Mouse (Mus musculus): ENCODE results near the gene Ntrk3. TPM values are rescaled to one million over a fixed set of nuclear protein-coding genes. Genes with fewer than 3 reads are reported as not detected.

The Ntrk3 gene
- polyA plus RNA-seq, 1 experiment from 2014 or later, result 12.3 TPM

- no peak for DNase-seq (ENCODE audit: low spot score)
- no peak overlapping the region for H3K4me3 ChIP-seq (ENCODE audit: low read depth, low read length)
These were observed 6.4 kb downstream of the Ntrk3 start for GRCm38 (mm10) chr7:78731391-78731790.

DNA sequence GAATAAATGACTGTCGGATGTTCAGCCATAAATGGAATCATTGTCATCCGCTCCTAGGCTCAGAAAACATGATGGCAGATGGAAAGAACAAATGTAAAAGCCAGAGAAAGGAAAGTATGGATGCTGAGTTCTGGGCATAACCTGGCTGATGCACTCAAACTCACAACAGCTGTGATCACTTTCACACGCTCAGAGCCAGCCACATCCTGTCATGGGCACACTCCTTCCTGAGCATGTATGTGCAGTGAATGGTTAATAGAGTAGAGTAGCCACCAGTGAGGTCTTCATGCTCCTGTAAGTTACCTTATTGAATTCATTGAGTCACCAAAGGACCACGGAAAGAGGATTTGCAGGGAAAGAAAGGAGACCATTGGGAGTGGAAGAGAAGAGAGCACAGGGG is 13.2 kb downstream of the Ntrk3 start:
- DNase-seq (ENCODE audit: low spot score) (no peak), ATAC-seq (ENCODE audit: insufficient read depth, low FRiP score, low TSS enrichment) (no peak)
- Histone ChIP-seq H3K4me1 (ENCODE audit: control insufficient read depth, insufficient read depth, low read length) (no peaks in the 10 kb centered on the region), H3K27ac (ENCODE audit: low read depth, low read length) (no peak overlapping the region), H3K9me3 (ENCODE audit: control insufficient read depth, low read length) (no peaks in the 10 kb centered on the region), H3K36me3 (ENCODE audit: control insufficient read depth, insufficient read depth, low read length) (no peaks in the 10 kb centered on the region), H3K4me3 (ENCODE audit: low read depth, low read length) (no peak overlapping the region), H3K27me3 (ENCODE audit: control insufficient read depth, insufficient read depth, low read length) (no peaks in the 10 kb centered on the region), H3K4me2 (ENCODE audit: low read depth) (no peak overlapping the region), H3K9ac (ENCODE audit: low read length) (no peak overlapping the region)
- WGBS, result 82% methylated on average over 4 of the region's 4 CpGs

More at GRCm38 (mm10) chr7:78731391-78731790, 6.4 kb downstream of the Ntrk3 start:
- Histone ChIP-seq H3K9ac (ENCODE audit: low read length) (no peak overlapping the region), H3K36me3 (ENCODE audit: control insufficient read depth, insufficient read depth, low read length) (no peaks in the 10 kb centered on the region), H3K27ac (ENCODE audit: low read depth, low read length) (no peak overlapping the region), H3K27me3 (ENCODE audit: control insufficient read depth, insufficient read depth, low read length) (no peaks in the 10 kb centered on the region), H3K9me3 (ENCODE audit: control insufficient read depth, low read length) (no peaks in the 10 kb centered on the region), H3K4me1 (ENCODE audit: control insufficient read depth, insufficient read depth, low read length) (no peaks in the 10 kb centered on the region), H3K4me2 (ENCODE audit: low read depth) (no peak overlapping the region)
- ATAC-seq (ENCODE audit: insufficient read depth, low FRiP score, low TSS enrichment), result no peak
- WGBS, result 80% methylated on average over 8 of the region's 8 CpGs

DNA sequence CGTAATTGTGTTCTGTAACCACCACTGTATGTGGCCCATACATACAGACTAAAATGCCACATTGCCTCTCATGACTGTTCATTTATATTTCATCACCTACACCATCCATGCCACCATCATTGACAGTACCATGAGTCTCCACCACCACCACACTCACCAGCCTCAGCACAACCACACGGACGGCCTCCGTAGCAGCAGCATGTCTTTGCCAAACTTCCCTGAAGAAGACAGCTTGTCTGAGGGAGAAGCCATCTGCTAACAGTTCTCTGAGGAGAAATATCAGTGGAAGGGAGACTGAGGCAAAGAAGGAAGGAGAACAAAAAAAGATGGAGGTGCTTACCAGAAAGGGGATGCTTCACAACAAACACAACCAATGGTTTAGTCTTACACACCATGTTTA is 15.8 kb downstream of the Ntrk3 start:
- Histone ChIP-seq H3K27me3 (ENCODE audit: control insufficient read depth, insufficient read depth, low read length) (no peaks in the 10 kb centered on the region), H3K4me1 (ENCODE audit: control insufficient read depth, insufficient read depth, low read length) (no peaks in the 10 kb centered on the region), H3K36me3 (ENCODE audit: control insufficient read depth, insufficient read depth, low read length) (no peaks in the 10 kb centered on the region), H3K9ac (ENCODE audit: low read length) (no peak overlapping the region), H3K4me2 (ENCODE audit: low read depth) (no peak overlapping the region), H3K9me3 (ENCODE audit: control insufficient read depth, low read length) (no peaks in the 10 kb centered on the region), H3K4me3 (ENCODE audit: low read depth, low read length) (no peak overlapping the region), H3K27ac (ENCODE audit: low read depth, low read length) (no peak overlapping the region)
- WGBS, result 95% methylated on average over 4 of the region's 4 CpGs
- DNase-seq (ENCODE audit: low spot score) (no peak), ATAC-seq (ENCODE audit: insufficient read depth, low FRiP score, low TSS enrichment) (no peak)

GRCm38 (mm10) chr7:78720989-78721816 is 16.6 kb downstream of the Ntrk3 start:
- Histone ChIP-seq H3K9me3 (ENCODE audit: control insufficient read depth, low read length) (no peaks in the 10 kb centered on the region), H3K4me1 (ENCODE audit: control insufficient read depth, insufficient read depth, low read length) (no peaks in the 10 kb centered on the region), H3K27me3 (ENCODE audit: control insufficient read depth, insufficient read depth, low read length) (no peaks in the 10 kb centered on the region), H3K36me3 (ENCODE audit: control insufficient read depth, insufficient read depth, low read length) (no peaks in the 10 kb centered on the region), H3K27ac (ENCODE audit: low read depth, low read length) (no peak overlapping the region), H3K4me2 (ENCODE audit: low read depth) (no peak overlapping the region), H3K4me3 (ENCODE audit: low read depth, low read length) (no peak overlapping the region), H3K9ac (ENCODE audit: low read length) (no peak overlapping the region)
- 88% methylated on average over 9 of the region's 9 CpGs for WGBS
- DNase-seq (ENCODE audit: low spot score), result no peak
- no peak for ATAC-seq (ENCODE audit: insufficient read depth, low FRiP score, low TSS enrichment)

- Histone ChIP-seq H3K4me3 (ENCODE audit: low read depth, low read length) (no peak overlapping the region), H3K9ac (ENCODE audit: low read length) (no peak overlapping the region), H3K4me2 (ENCODE audit: low read depth) (no peak overlapping the region), H3K9me3 (ENCODE audit: control insufficient read depth, low read length) (no peaks in the 10 kb centered on the region), H3K27ac (ENCODE audit: low read depth, low read length) (no peak overlapping the region), H3K36me3 (ENCODE audit: control insufficient read depth, insufficient read depth, low read length) (no peaks in the 10 kb centered on the region), H3K27me3 (ENCODE audit: control insufficient read depth, insufficient read depth, low read length) (no peaks in the 10 kb centered on the region), H3K4me1 (ENCODE audit: control insufficient read depth, insufficient read depth, low read length) (no peaks in the 10 kb centered on the region)
- 82% methylated on average over 7 of the region's 7 CpGs for WGBS
- ATAC-seq (ENCODE audit: insufficient read depth, low FRiP score, low TSS enrichment) (no peak), DNase-seq (ENCODE audit: low spot score) (no peak)
These were observed 17.9 kb downstream of the Ntrk3 start for GRCm38 (mm10) chr7:78719795-78720460.

- DNase-seq (ENCODE audit: low spot score) (no peak), ATAC-seq (ENCODE audit: insufficient read depth, low FRiP score, low TSS enrichment) (no peak)
- WGBS, result 96% methylated on average over 5 of the region's 5 CpGs
- Histone ChIP-seq H3K27me3 (ENCODE audit: control insufficient read depth, insufficient read depth, low read length) (no peaks in the 10 kb centered on the region), H3K4me3 (ENCODE audit: low read depth, low read length) (no peak overlapping the region), H3K4me1 (ENCODE audit: control insufficient read depth, insufficient read depth, low read length) (no peaks in the 10 kb centered on the region), H3K36me3 (ENCODE audit: control insufficient read depth, insufficient read depth, low read length) (no peaks in the 10 kb centered on the region), H3K9ac (ENCODE audit: low read length) (no peak overlapping the region), H3K4me2 (ENCODE audit: low read depth) (no peak overlapping the region), H3K27ac (ENCODE audit: low read depth, low read length) (no peak overlapping the region), H3K9me3 (ENCODE audit: control insufficient read depth, low read length) (no peaks in the 10 kb centered on the region)
These were observed 18.7 kb downstream of the Ntrk3 start for GRCm38 (mm10) chr7:78719117-78719516.

GRCm38 (mm10) chr7:78718191-78718609 is 19.6 kb downstream of the Ntrk3 start:
- WGBS, result 86% methylated on average over 8 of the region's 8 CpGs
- no peak overlapping the region for H3K4me3 ChIP-seq (ENCODE audit: low read depth, low read length)
- H3K9ac ChIP-seq (ENCODE audit: low read length), result no peak overlapping the region
- no peak overlapping the region for H3K4me2 ChIP-seq (ENCODE audit: low read depth)
- ATAC-seq (ENCODE audit: insufficient read depth, low FRiP score, low TSS enrichment) (no peak), DNase-seq (ENCODE audit: low spot score) (no peak)
- H3K27me3 ChIP-seq (ENCODE audit: control insufficient read depth, insufficient read depth, low read length), result no peaks in the 10 kb centered on the region
- H3K9me3 ChIP-seq (ENCODE audit: control insufficient read depth, low read length), result no peaks in the 10 kb centered on the region
- H3K4me1 ChIP-seq (ENCODE audit: control insufficient read depth, insufficient read depth, low read length), result no peaks in the 10 kb centered on the region
- H3K27ac ChIP-seq (ENCODE audit: low read depth, low read length), result no peak overlapping the region
- no peaks in the 10 kb centered on the region for H3K36me3 ChIP-seq (ENCODE audit: control insufficient read depth, insufficient read depth, low read length)

DNA sequence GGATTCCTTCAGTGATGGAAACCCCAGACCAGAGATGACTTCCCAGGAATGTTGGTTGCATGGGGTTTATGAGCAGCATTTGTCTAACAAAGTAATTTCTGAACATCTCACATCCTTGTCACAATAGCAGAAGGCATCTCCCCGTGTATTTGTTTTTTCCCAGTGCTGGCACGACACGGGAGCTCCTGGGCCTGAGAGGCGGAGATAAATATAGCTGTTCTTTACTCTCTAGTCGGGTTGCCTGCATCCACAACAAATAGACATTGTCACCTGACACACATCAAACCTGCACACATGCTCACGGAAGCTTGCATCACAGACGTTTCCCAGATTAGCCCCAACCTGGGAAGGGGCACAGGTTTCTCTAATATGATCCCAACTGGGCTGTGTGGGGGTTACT is 30.1 kb downstream of the Ntrk3 start:
- Histone ChIP-seq H3K36me3 (ENCODE audit: control insufficient read depth, insufficient read depth, low read length) (no peaks in the 10 kb centered on the region), H3K4me1 (ENCODE audit: control insufficient read depth, insufficient read depth, low read length) (no peaks in the 10 kb centered on the region), H3K4me3 (ENCODE audit: low read depth, low read length) (no peak overlapping the region), H3K27me3 (ENCODE audit: control insufficient read depth, insufficient read depth, low read length) (no peaks in the 10 kb centered on the region), H3K9me3 (ENCODE audit: control insufficient read depth, low read length) (no peaks in the 10 kb centered on the region), H3K4me2 (ENCODE audit: low read depth) (no peak overlapping the region), H3K27ac (ENCODE audit: low read depth, low read length) (no peak overlapping the region), H3K9ac (ENCODE audit: low read length) (no peak overlapping the region)
- ATAC-seq (ENCODE audit: insufficient read depth, low FRiP score, low TSS enrichment), result no peak
- no peak for DNase-seq (ENCODE audit: low spot score)
- WGBS, result 83% methylated on average over 7 of the region's 7 CpGs

GRCm38 (mm10) chr7:78707122-78707521 is 30.7 kb downstream of the Ntrk3 start:
- Histone ChIP-seq H3K9me3 (ENCODE audit: control insufficient read depth, low read length) (no peaks in the 10 kb centered on the region), H3K27me3 (ENCODE audit: control insufficient read depth, insufficient read depth, low read length) (no peaks in the 10 kb centered on the region), H3K4me3 (ENCODE audit: low read depth, low read length) (no peak overlapping the region), H3K4me2 (ENCODE audit: low read depth) (no peak overlapping the region), H3K27ac (ENCODE audit: low read depth, low read length) (no peak overlapping the region), H3K9ac (ENCODE audit: low read length) (no peak overlapping the region), H3K36me3 (ENCODE audit: control insufficient read depth, insufficient read depth, low read length) (no peaks in the 10 kb centered on the region), H3K4me1 (ENCODE audit: control insufficient read depth, insufficient read depth, low read length) (no peaks in the 10 kb centered on the region)
- WGBS, result 81% methylated on average over 3 of the region's 3 CpGs
- DNase-seq (ENCODE audit: low spot score) (no peak), ATAC-seq (ENCODE audit: insufficient read depth, low FRiP score, low TSS enrichment) (no peak)

Data from neural tube, embryonic 11.5 days (tissue).